Mouse (Mus musculus): ENCODE data around the gene Nuak2.

- TF ChIP-seq POLR2A (IDR thresholded peaks at IDR 0.05; ENCODE audit: insufficient read depth, low read depth, low read length) (no peak), CTCF (IDR thresholded peaks at IDR 0.05; ENCODE audit: insufficient read depth, low read depth, low read length) (no peak)
These were observed 61.9 kb downstream of the Nuak2 start for GRCm38 (mm10) chr1:132377811-132378210.

Measured in olfactory bulb, adult 2 months (tissue).